Mouse (Mus musculus) midbrain, embryonic 15.5 days (tissue): ENCODE results near the gene Hlf. TPM values are rescaled to one million over a fixed set of nuclear protein-coding genes. Genes with fewer than 3 reads are reported as not detected.
A peak's percentile ranks its signal among the peaks of the same experiment; 100 is the strongest.

ENCODE experiments used
- ATAC-seq: fragments of 200-750 bp; cut with Nextera tagmentation; replicated peaks from 2 replicates; pipeline ENCODE4 v1.8.0; 2017; ENCODE audit warnings: moderate TSS enrichment
- H3K27ac ChIP-seq: fragments of 300-500 bp; sonication (generic); 2 replicates; pipeline ENCODE4 v1.5.1; 2015; ENCODE audit warnings: mild to moderate bottlenecking, inconsistent platforms
- H3K27me3 ChIP-seq: fragments of 300-500 bp; sonication (generic); replicated peaks from 2 replicates; pipeline ENCODE4 v1.6.1; 2015; ENCODE audit warnings: inconsistent platforms
- H3K36me3 ChIP-seq: fragments of 300-500 bp; sonication (generic); replicated peaks from 2 replicates; pipeline ENCODE4 v1.6.1; 2015; ENCODE audit warnings: inconsistent platforms
- H3K4me1 ChIP-seq: fragments of 300-500 bp; sonication (generic); 2 replicates; pipeline ENCODE4 v1.6.1; 2015; ENCODE audit warnings: inconsistent platforms
- H3K4me2 ChIP-seq: fragments of 300-500 bp; sonication (generic); 2 replicates; pipeline ENCODE4 v1.6.1; 2015; ENCODE audit warnings: inconsistent platforms, mild to moderate bottlenecking, moderate library complexity
- H3K4me3 ChIP-seq: fragments of 300-500 bp; sonication (generic); 2 replicates; pipeline ENCODE4 v1.5.1; 2015; ENCODE audit warnings: mild to moderate bottlenecking, inconsistent platforms
- H3K9ac ChIP-seq: fragments of 300-500 bp; sonication (generic); 2 replicates; pipeline ENCODE4 v1.6.1; 2015; ENCODE audit warnings: mild to moderate bottlenecking, inconsistent platforms
- H3K9me3 ChIP-seq: fragments of 300-500 bp; sonication (generic); 2 replicates; pipeline ENCODE4 v1.6.1; 2016; ENCODE audit warnings: inconsistent platforms
- WGBS: fragments of 180-500 bp; shearing (Covaris S2); methylation state at CpG from one replicate; pipeline ENCODE4 v1.1.7; 2015; ENCODE audit warnings: mixed read lengths; 5-methylcytosine and 5-hydroxymethylcytosine counted together
- polyA plus RNA-seq: library from polyadenylated mRNA; unstranded; fragments of >200 nt; fragmentation: Nextera tagmentation; extraction: Ambion mirVana; gene quantifications from 2 replicates; pipeline ENCODE4 v1.2.1, GENCODE M21; 2015

Hlf gene
- polyA plus RNA-seq, 1 experiment from 2014 or later: 7.2 TPM

GRCm38 (mm10) chr11:90389174-90389901, 1.4 kb downstream of the Hlf start:
- Histone ChIP-seq H3K4me3 (peak overlapping the region; percentile 62), H3K9me3 (no peaks in the 10 kb centered on the region), H3K36me3 (no peaks in the 10 kb centered on the region), H3K4me2 (peak overlapping the region; percentile 97), H3K27me3 (peaks cover 27% of the 10 kb centered on the region; the same call in 1 of the 2 replicates), H3K27ac (peak overlapping the region; percentile 50), H3K4me1 (peaks cover 30% of the 10 kb centered on the region), H3K9ac (peak overlapping the region; percentile 51)
- peak; percentile 63 for ATAC-seq
- under 1% methylated on average over 36 of the region's 36 CpGs for WGBS

- Histone ChIP-seq H3K27ac (no peak overlapping the region), H3K4me3 (peak overlapping the region; percentile 62), H3K27me3 (peaks cover 27% of the 10 kb centered on the region; the same call in 1 of the 2 replicates), H3K9ac (no peak overlapping the region), H3K4me1 (peaks cover 32% of the 10 kb centered on the region), H3K9me3 (no peaks in the 10 kb centered on the region), H3K36me3 (no peaks in the 10 kb centered on the region), H3K4me2 (peak overlapping the region; percentile 97)
- no peak for ATAC-seq
- whole genome bisulfite sequencing: 46% methylated on average over 32 of the region's 32 CpGs
Measured at GRCm38 (mm10) chr11:90387501-90388440, 2.9 kb downstream of the Hlf start.

DNA sequence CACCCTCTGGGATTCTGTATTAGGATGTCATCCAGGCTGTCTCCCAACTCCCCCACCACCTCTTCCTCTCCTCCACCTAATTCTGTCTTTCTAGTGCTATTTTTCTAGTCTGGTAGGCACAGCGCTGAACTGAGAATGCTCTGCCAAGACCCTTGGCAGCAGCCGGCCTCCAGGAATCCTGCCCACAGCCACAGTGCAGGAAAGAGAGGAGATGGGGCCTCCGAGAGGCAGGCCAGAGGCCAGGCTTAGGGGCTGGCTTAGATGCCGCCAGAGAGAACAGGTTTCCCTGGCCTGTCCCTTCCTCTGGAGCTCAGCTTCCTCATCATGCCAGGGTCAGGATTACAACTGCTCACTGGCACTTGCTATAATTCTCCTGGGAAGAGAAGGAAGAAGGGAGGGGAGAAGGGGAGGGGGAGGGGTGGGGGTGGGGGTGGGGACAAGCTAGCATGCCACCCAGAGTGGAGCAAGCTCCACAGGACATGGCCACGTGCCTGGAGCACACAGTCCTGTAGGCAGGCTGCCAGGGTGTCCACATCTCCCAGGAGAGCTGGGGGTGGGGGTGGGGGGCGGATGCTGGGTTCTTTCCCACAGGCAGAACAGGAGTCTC, 8.6 kb downstream of the Hlf start:
- Histone ChIP-seq H3K9me3 (no peaks in the 10 kb centered on the region), H3K4me2 (no peak overlapping the region), H3K4me1 (peaks cover 16% of the 10 kb centered on the region), H3K27ac (peak overlapping the region; percentile 8; the same call in 1 of the 2 replicates), H3K27me3 (peaks cover 9% of the 10 kb centered on the region; the same call in 1 of the 2 replicates), H3K4me3 (no peak overlapping the region), H3K36me3 (no peaks in the 10 kb centered on the region), H3K9ac (no peak overlapping the region)
- ATAC-seq: peak; percentile 88
- WGBS: 22% methylated on average over 6 of the region's 6 CpGs

DNA sequence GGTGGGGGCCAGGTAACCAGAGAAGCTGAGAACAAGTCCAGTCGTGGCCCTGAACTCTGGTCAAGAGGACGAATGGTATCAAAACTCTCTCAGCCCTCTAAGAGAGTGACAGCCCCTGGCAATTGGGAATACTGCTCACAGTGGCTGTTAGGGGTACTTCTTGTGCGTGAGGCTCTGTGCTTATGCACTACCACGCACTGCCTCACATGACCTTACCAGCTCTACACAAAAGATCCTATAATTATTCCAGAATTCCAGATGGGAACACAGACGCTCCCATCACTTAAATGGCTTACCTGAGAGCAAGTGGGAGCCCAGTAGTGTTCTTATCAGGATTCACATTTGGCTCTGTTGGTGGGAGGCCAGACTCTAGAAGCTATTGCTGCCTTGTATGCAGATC, 9.6 kb downstream of the Hlf start:
- 48% methylated on average over 5 of the region's 5 CpGs for WGBS
- Histone ChIP-seq H3K9me3 (no peaks in the 10 kb centered on the region), H3K4me2 (no peak overlapping the region), H3K27me3 (peaks cover 3% of the 10 kb centered on the region; the same call in 1 of the 2 replicates), H3K4me3 (no peak overlapping the region), H3K36me3 (no peaks in the 10 kb centered on the region), H3K27ac (no peak overlapping the region), H3K4me1 (peaks cover 16% of the 10 kb centered on the region), H3K9ac (no peak overlapping the region)
- no peak for ATAC-seq

- H3K4me3 ChIP-seq: no peak overlapping the region
- no peak overlapping the region for H3K27ac ChIP-seq
- H3K27me3 ChIP-seq: no peaks in the 10 kb centered on the region
- peaks cover 16% of the 10 kb centered on the region for H3K4me1 ChIP-seq
- no peak overlapping the region for H3K9ac ChIP-seq
- H3K9me3 ChIP-seq: no peaks in the 10 kb centered on the region
- H3K4me2 ChIP-seq: no peak overlapping the region
- ATAC-seq: no peak
- WGBS: 85% methylated on average over 10 of the region's 10 CpGs
- no peaks in the 10 kb centered on the region for H3K36me3 ChIP-seq
Measured at GRCm38 (mm10) chr11:90380131-90380685, 10.5 kb downstream of the Hlf start.

GRCm38 (mm10) chr11:90378008-90378407, 12.7 kb downstream of the Hlf start:
- no peaks in the 10 kb centered on the region for H3K9me3 ChIP-seq
- no peak overlapping the region for H3K4me3 ChIP-seq
- H3K4me1 ChIP-seq: peaks cover 11% of the 10 kb centered on the region
- no peak overlapping the region for H3K9ac ChIP-seq
- H3K27me3 ChIP-seq: no peaks in the 10 kb centered on the region
- no peak overlapping the region for H3K4me2 ChIP-seq
- H3K36me3 ChIP-seq: no peaks in the 10 kb centered on the region
- no peak overlapping the region for H3K27ac ChIP-seq
- ATAC-seq: no peak
- 97% methylated on average over 5 of the region's 5 CpGs for WGBS

GRCm38 (mm10) chr11:90376436-90376835, 14.3 kb downstream of the Hlf start:
- ATAC-seq: no peak
- Histone ChIP-seq H3K4me1 (peaks cover 7% of the 10 kb centered on the region), H3K27me3 (no peaks in the 10 kb centered on the region), H3K9ac (no peak overlapping the region), H3K9me3 (no peaks in the 10 kb centered on the region), H3K27ac (no peak overlapping the region), H3K36me3 (no peaks in the 10 kb centered on the region), H3K4me2 (no peak overlapping the region), H3K4me3 (no peak overlapping the region)
- WGBS: 92% methylated on average over 9 of the region's 9 CpGs

GRCm38 (mm10) chr11:90371470-90372100, 19.1 kb downstream of the Hlf start:
- Histone ChIP-seq H3K9me3 (no peaks in the 10 kb centered on the region), H3K4me2 (no peak overlapping the region), H3K27ac (peak overlapping the region; percentile 60; the same call in 1 of the 2 replicates), H3K4me3 (no peak overlapping the region), H3K36me3 (no peaks in the 10 kb centered on the region), H3K27me3 (no peaks in the 10 kb centered on the region), H3K9ac (no peak overlapping the region), H3K4me1 (peaks cover 31% of the 10 kb centered on the region)
- WGBS: 38% methylated on average over 8 of the region's 8 CpGs
- no peak for ATAC-seq

GRCm38 (mm10) chr11:90370789-90371291, 19.9 kb downstream of the Hlf start:
- Histone ChIP-seq H3K27me3 (no peaks in the 10 kb centered on the region), H3K27ac (peak overlapping the region; percentile 60), H3K9me3 (no peaks in the 10 kb centered on the region), H3K36me3 (no peaks in the 10 kb centered on the region), H3K4me1 (peaks cover 31% of the 10 kb centered on the region), H3K4me3 (peak overlapping the region; percentile 16), H3K9ac (no peak overlapping the region), H3K4me2 (peak overlapping the region; percentile 41)
- WGBS: 4% methylated on average over 11 of the region's 11 CpGs
- peak; percentile 49; the same call in 1 of the 2 replicates for ATAC-seq

DNA sequence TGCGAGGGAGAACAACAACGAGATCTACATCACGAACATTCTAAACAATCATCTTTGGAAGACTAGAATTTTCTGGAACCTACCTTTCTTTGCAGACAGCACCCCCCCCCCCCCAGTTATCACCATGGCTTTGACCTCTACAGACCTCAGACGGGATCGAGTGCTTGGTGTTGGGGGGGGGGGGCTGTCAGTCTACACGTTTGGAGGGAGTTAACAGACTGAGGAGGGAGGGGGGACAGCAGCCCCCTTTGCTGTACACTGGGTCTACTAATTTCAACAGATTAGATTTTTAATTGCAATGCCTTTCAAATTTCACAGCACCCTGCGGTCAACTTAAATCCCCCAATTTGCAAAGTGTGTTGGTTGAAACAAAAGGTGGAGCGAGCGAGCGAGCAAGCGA, 20.3 kb downstream of the Hlf start:
- H3K4me1 ChIP-seq: peaks cover 31% of the 10 kb centered on the region
- H3K9ac ChIP-seq: no peak overlapping the region
- peak overlapping the region; percentile 16 for H3K4me3 ChIP-seq
- peak overlapping the region; percentile 60 for H3K27ac ChIP-seq
- no peaks in the 10 kb centered on the region for H3K9me3 ChIP-seq
- H3K36me3 ChIP-seq: no peaks in the 10 kb centered on the region
- ATAC-seq: no peak
- H3K27me3 ChIP-seq: no peaks in the 10 kb centered on the region
- H3K4me2 ChIP-seq: peak overlapping the region; percentile 41
- WGBS: 23% methylated on average over 11 of the region's 11 CpGs

- H3K27ac ChIP-seq: peak overlapping the region; percentile 60
- no peak overlapping the region for H3K9ac ChIP-seq
- no peaks in the 10 kb centered on the region for H3K9me3 ChIP-seq
- WGBS: 20% methylated on average over 8 of the region's 8 CpGs
- H3K4me1 ChIP-seq: peaks cover 31% of the 10 kb centered on the region
- no peak overlapping the region for H3K4me3 ChIP-seq
- peak overlapping the region; percentile 9 for H3K4me2 ChIP-seq
- peak; percentile 83 for ATAC-seq
- H3K36me3 ChIP-seq: no peaks in the 10 kb centered on the region
- H3K27me3 ChIP-seq: no peaks in the 10 kb centered on the region
Measured at GRCm38 (mm10) chr11:90369605-90370004, 21.1 kb downstream of the Hlf start.
